Mouse (Mus musculus) monocyte, adult 2 months (primary cell): ENCODE measurements around the gene Gal3st2.
"Not testable (repeated sequence)": the region's sequence is repeated elsewhere in the genome, so short reads cannot be mapped to it uniquely, and the experiment has no call there.

Source experiments
- DNase-seq, 2 experiments: peaks; one replicate each; pipeline ENCODE4 v3.0.0; 2022; ENCODE audit warnings: low spot score in 2 of 2, low read depth in 1 of 2

Gene Gal3st2

DNA sequence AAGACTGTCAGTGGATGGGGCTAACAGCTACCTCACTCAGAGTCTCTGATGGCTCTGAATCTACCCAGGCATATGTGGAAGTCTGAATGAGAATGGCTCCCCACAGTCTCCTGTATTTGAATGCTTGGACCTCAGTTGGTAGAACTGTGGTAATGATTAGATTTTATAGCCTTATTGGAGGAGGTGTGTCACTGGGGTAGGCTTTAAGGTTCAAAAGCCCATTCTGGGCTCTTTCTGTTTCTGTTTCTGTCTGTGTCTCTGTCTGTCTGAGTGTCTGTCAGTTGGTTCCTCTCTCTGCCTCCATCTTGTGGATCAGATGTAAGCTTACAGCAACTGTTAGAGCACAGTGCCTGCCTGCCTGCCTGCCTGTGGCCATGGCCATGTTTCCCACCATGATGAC, 1.5 kb upstream of the Gal3st2 start:
- DNase-seq, result no peak

DNA sequence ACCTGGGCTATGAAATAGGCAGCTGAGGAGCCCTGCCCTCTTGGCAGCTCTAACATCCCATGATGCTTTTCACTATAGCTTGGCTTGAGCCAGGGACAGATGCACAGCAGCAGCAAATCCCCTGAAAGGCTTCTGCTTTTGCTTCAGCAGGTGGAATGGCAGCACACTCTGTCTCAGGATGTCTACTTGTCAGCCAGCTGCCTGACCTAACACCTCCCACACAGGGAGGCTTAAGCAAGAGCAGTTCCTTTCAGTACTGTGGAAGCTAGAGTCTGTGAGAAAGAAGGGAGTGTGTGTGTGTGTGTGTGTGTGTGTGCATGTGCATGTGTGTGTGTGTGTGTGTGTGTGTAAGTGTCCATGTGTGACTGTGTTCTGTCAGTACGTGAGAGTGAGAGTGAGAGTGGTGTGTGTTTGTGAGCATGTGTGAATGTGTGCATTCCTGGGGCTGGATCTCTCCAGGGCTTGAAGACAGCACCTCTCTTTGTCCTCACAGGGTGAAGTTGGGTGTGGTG, 10.5 kb downstream of the Gal3st2 start:
- not testable (repeated sequence) for DNase-seq

DNA sequence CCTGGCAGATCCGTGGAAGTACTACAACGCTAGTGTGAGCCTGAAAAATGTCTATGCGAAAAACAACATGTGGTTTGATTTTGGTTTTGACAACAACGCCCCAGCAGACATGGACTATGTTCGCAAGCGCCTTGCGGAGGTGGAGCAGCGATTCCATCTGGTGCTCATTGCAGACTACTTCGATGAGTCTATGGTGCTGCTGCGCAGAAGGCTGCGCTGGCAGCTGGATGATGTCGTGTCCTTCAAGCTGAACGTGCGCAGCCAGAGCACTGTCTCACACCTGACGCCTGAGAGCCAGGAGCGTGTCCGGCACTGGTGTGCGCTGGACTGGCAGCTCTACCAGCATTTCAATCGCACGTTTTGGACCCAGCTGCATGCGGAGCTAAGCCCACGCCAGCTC, 13.3 kb downstream of the Gal3st2 start:
- not testable (repeated sequence) for DNase-seq

DNA sequence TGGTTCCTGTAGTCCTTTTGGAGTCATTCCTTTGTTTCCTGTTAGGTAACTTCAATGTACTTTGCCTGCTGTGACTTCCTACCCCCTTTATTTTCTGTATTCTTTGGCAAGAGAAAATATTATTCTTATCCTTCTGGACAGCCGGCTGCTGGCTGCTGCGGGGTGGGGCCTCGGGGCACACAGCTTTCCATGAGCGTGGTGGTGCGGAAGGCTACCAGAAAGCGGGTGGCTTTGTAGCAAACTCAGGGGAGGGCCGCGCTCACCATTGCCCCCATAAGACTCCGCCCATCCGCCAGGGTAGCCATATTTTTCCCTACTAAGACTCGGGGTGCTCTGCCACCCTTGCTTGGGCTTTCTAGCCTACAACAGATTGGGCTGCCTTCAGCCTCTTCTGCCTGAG, 20.7 kb downstream of the Gal3st2 start:
- not testable (repeated sequence) for DNase-seq

DNA sequence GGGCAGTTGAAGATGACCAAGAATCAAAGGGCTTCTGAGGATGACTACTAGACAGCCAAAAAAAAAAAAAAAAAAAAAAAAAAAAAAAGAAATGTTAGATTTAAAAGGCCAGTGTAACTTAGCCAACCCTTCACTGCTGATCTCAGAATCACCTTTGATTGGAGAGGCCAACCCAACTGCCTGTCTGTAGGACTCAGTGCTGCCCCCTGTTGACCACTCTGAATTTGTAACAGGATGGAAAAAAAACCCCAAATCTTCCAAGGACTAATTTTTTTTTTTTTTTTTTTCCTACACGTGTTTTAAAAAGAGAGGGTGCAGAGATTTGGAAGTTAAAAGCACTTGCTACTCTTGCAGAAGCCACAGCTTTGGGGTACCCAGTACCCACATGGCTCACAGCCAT, 29.8 kb downstream of the Gal3st2 start:
- DNase-seq, result not testable (repeated sequence)

DNA sequence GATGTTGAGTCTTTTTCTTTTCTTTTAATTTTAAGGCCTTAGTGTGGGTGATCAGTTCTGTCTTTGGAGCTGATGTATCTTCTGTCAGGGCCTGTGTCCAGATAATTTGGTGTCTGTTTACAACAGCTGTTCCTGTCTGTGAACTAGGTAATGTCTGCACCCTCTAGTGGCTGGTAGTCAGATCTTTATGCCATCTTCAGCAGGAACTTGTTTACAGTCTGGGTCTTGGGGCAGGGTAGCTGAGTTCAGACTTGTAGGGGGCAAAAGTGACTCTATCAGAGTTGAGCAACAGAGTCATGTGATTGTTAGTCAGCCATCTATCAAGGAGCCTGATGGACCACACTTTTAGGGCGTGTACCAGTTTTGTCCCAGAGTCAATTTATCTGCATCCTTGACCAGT, 36.3 kb downstream of the Gal3st2 start:
- not testable (repeated sequence) for DNase-seq

DNA sequence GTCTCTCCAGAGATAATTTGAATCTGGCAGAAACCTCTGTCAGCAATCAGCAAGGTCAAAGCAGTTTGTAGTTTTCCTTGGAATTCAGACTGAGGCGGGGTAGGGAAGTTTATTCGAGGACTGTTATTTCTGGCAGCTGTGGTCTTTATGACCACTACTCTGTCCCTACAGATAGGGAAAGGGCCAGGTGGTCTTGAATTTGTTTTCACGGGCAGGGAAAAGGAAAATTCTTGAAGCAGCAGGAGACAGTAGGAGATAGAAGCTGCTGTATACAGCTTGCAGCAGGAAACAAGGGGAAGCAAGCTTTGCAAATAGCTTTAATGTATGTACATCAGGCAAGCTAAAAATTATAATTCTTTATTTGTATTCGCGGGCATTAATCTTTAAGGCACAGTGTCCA, 40.2 kb downstream of the Gal3st2 start:
- not testable (repeated sequence) for DNase-seq

DNA sequence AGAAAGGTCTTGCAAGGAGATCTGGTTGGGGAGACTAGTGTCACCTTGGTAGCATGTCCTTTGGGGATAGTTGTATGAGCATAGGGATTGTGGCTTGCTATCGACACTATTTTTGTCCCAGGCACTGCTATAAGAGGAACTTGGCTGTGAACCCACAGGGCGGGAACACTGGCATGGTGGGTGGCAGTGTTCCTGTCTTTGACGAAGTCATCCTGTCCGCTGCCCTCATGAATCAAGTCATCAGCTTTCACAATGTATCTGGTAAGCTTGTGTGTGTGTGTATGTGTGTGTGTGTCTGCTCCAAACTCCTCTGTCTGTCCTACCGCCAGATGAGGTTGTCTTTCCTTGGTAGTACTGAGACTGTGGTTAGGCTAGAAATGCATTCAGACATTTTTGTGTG, 45.6 kb downstream of the Gal3st2 start:
- DNase-seq, result not testable (repeated sequence)

DNA sequence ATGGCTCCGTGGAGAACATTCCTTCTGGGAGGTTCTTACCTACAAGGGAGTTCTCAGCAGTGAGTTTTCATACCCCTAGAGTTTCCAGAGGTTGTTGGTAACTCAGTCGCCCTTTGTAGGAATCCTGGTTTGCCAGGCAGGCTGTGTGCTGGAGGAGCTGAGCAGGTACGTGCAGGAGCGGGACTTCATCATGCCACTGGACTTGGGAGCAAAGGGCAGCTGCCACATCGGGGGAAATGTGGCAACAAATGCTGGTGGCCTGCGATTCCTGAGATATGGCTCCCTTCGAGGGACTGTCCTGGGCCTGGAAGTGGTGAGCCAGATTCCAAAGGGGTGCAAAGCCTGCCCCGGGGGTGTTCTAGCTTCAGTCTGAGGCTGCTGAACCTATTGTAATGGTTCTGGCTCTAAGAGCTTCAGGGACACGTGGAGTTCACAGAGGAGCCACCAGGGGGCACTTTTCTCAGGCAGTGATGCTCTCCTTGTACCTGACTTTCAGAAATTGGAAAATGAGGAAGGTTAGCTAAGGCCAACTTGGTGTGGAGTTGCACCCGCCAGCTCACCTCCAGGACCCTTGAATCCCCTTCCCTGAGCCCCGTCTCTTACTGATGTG, 48.0 kb downstream of the Gal3st2 start:
- DNase-seq, result not testable (repeated sequence)

DNA sequence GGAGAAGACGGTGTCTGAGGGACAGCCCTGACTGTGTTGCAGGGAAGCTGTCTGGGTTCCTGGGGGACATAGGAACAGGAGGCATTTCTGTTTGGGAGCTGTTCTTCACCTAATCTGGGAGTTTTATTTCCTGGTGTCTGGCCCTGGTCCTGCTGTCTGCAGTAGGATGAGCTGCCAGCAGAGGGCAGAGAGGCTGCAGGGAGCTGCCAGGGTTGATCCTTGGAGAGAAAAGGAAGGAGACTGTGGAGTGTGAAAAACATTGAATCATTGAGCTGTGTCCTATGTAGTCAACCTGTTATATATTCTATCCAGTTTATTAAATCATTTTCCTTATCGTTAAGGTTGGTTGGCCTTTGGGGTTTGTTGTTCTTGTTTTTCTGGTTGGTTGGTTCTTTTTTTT, 50.8 kb downstream of the Gal3st2 start:
- not testable (repeated sequence) for DNase-seq

DNA sequence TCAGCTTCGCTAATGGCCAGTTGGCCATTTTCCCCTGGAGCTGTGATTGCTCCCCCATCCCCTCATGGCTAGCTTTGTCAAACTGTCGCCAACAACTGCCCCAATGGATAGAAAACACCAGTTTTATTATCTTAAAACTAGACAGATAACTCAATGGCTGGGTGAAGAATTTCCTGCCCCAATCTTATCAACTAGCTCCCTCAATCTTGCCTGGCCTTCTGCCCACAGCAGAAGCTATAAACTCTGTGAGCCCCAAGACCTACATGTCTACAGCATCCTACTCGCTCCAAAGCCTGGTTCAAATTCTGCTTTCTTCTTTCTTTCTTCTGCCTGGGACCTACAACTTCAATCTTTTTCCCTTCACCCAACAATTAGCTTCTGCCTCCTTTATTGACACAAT, 56.1 kb downstream of the Gal3st2 start:
- not testable (repeated sequence) for DNase-seq

DNA sequence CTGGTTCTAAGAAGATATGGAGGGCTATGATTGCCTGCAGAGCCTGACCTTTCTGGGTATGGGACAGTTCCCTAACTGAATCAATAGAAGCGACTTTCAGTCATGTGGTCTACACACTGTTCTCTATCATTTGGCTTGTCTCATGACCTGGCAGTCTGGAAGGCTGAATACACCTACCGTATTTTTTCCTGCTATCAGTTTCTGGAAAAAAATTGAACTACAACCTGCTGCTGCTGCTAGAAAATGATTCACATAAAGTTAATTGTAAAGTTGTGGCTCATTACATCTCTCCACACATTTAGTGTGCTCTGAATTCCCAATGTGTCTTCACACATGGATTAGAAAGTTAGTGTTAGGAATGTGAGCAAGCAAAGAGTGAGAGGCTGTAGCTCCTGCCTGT, 56.9 kb downstream of the Gal3st2 start, which contains the start of gene Gal3st2b:
Gene Gal3st2b, plus strand, starts transcription at position 301 of the 400 bp plus-strand sequence.
- DNase-seq, result not testable (repeated sequence)

DNA sequence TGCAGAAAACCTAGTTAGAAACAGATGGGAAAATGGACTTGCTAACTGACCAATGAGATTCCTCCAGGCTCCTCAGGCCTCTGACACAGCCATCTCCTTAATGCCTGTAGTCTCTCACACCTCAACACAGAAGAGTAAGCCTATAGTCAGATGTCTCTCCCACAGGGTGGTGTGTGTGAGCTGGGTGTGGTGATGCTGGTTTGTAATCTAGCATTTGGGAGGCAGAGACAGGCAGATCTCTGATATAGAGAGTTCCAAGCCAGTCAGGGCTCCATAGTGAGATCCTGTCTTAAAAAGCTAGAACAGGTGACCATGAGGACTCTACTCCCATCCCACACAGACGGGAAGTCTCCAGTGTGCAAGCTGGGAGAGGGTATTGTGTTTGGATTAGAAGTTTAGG, 57.7 kb downstream of the Gal3st2 start:
- DNase-seq, result not testable (repeated sequence)

DNA sequence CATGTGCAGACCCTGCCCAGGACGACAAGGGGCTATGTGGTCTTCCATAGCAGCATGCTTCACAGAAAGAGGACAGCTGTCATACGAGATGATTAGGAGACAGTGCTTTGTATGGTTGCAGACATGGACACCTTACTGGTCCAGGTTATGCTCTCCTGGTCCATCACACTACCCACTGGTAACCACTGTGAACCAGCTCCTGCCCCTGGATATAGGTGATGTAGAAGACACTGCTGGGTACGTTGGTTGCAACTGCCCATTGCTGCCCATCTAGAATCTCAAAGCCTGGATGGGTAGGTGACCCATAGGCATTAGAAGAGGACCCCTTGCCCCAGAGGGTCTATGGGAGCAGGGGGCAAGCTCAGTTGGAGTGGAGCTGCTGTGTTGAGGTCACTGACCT, 58.2 kb downstream of the Gal3st2 start:
- not testable (repeated sequence) for DNase-seq

DNA sequence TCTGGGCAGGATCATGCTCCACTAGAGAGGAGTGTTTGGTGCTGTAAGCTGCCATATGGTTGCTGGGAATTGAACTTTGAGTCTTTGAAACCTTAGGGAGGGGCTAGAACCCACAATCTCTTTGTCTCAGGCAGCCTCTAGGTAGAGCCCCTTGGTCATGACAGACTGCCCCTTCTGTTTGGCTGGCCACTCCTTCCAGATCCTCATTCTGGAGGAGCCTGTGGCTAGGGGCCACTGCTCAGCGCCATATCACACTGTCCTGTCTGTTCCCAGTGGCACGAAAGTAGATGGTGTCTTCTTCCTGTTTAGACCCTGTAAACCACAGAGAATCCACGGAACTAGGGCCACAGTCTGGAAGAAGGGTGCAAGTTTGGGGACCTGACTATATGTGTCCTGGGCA, 61.5 kb downstream of the Gal3st2 start:
- DNase-seq, result not testable (repeated sequence)

DNA sequence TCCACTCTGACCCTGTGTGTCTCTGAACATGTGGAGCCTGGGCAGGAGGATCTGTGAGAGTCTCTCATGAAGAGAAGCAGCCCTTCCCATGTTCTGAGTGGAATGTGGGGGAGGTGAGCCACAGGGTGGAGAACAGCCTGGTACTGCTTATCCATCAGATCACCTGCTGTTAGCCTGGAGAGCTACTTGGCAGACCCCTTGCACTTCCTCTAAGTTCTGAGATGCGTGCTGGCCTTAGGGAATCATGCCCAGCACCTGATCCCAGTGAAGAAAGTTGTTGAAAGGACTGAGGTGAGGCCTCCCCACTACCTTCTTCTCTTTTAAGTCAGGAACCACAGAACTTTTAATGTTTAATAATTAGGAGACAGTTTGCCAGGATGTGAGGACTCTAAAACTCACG, 62.0 kb downstream of the Gal3st2 start:
- DNase-seq, result not testable (repeated sequence)
